Mouse (Mus musculus) ovary, postnatal 36 days (tissue): ENCODE results near the gene Ddx54.

Experiments
- DNase-seq: peaks from one replicate; pipeline ENCODE4 v3.0.0; 2022; ENCODE audit warnings: low spot score, mixed read lengths

The Ddx54 gene

DNA sequence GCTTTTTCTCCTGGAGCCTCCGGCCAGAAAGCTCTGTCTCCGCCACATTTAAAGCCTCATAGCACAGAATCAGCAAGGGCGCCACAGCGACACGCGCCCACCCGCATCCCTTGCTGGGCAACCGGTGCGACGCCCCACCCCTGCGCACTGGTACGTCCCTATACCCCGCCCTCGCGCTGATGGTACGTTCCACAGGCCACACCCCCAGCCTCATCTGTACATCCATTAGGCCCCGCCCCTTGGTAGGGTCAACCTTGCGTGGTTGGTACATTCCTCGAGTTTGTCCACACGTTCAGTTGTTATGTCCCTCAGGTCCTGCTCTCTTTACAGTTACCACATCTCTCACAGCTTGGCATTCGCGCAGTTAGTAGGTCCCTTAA is at the start of gene Ddx54, which contains the start of gene Rita1:
Ddx54 (plus strand) TSS at position 298 of the 380 bp plus-strand sequence.
Rita1 (minus strand) TSS at position 148 of the 380 bp plus-strand sequence.
- DNase-seq, result peak; percentile 96

DNA sequence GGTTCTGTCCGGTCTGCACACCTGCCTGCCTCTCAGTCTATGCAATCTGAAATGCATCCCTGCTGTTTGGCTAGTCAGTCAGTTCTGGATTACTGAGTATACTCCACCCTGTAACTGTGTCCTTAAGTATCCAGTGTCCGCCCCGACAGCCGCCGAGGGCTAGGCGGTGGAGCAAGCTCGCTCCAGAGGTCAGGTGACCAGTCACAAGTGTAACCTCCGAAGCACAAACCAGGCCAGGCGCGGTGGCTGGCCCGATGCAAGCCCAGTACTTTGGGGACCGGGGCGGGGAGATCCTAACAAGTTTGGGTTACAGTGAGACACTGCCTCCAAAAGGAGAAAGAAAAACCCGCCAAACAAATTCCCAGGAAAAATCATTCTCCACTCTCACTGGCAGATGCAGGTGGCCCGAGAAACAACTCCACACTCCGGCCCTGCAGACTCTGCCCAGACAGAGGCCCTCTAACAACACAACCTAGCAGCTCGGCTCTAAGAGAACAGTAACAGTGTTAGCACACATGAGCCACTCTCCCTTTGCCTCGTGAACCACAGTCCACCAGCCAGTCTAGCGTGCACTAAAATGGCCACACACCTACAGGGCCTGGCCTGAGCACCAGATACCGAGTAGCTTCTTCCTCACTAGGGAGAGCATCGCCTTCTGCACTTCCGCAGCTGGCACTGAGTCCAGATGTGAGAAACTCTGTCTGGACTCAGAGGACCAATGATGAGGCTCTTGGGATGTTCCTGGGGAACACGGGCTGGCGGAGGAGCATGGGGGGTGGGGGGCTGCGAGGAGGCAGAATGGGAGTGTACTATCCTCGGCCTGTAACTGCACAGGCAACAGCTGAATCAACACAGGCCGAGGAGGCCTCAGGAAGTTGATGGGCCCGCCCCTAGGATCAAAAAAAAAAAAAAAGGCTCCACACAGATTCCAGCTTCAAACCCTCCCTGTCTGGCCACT is 49.3 kb upstream of the Ddx54 start:
- DNase-seq, result no peak

DNA sequence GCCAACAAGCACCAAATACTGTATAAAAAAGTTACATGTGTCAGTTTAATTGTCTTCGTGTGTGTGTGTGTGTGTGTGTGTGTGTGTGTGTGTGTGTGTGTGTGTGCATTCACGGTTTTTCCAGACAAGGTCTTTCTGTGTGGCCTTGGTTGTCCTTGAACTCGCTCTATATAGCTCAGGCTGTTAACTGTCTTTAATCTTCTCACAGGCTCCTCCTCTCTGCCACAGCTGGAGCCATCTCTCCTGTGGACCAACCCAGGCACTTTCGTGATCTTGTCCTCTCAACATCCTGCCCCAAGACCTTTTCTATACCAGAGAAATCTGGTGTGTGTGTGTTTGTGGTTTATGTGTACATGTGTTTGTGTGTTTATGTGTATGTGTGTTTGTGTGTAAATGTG is 48.6 kb upstream of the Ddx54 start:
- DNase-seq, result no peak

DNA sequence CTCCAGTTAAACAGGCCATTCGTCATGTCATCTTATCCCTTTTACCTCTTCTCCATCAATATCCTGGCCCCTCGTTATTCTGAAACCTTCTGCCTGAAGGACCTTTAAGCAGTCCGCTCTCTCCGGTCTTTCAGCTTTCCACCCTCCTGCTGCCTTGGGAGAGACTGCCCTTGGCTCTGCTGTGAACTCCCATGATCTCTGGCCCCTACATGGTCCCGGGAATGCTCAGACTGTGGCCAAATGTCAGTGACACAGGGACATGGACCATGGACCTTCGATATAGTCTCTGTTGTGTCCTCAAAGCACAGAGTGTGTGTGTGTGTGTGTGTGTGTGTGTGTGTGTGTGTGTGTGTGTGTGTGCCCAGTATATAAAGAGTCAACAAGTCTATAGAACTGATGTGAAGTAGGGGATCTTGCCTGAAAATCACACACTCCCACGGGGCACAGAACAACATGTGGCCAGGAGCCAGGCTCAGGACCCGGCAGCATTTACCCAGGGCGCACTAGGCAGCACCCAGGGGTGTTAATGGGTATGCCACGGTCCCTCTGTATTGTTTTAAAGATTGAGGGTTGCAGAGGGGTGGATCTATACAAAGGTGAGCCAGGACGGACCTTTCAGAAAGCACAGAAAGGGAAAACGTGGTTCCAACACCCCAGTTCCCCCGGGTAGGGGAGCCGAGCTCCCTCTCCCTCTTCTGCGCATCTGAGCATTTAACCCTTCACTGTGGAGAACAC is 47.2 kb upstream of the Ddx54 start:
- no peak for DNase-seq

DNA sequence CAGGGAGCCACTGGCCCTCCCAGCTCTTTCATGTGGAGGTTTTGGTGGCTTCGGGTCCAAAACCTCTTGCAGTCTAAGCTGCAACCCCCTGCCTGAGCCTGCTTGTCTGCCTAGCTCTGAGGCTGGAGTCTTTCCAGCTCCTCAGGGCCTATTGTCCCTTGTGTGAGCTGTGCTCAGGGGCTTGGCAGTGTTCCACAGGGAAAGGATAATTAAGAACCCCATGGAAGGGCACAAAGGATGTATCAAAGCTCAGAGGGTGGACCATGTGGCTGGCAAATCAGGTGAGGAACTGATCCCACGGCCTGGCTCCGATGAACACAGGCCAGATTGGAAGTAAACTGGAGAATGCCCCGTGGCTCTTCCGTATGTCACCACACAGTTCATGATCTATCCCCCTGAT is 46.4 kb upstream of the Ddx54 start:
- no peak for DNase-seq

DNA sequence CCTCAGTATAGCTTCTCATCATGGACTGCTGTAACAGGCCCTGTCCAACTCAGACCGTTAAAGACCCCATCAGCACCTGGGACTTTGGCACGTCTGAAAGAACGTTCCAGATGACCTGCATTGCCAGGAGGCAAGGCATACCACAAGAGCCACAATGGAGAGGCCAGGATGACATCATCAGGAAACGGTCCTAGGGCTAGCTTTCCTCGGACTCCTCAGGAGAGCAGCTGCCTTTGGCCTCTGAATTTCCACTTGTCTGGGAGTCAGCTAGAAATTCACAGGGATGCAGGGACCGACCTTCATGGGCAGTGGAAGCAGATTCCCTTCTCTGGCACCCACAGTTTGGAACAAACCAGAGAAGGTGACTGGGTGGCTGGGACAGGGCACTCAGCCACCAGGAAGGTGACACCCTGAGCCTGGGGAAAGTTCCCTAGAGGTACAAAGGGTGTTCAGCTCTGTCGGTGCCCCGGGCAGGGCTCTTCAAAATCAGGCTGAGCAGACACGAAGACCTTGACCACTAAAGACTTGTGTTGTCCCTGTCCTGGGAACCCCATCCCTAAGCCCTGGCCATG is 45.8 kb upstream of the Ddx54 start:
- DNase-seq, result no peak

DNA sequence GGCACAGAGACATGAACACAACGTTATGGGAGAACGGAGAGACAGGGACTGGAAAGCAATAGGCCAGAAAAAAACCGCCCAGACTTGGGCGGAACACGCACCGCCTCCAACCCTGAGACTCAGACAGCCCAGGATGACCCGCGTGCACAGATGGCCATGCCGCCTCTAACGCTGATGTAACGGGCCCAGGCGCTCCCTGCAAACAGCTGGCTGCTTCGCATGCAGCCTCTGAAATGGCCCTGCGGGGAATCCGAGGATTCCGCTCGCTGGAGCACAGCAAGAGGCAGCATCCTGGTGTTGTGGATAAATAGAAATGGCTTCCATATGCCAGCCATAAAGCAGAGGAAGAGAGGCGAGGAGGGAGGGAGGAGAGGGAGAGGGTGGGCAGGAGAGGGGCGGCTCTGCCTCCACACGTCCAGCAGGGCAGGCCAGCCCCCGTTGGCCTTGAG is 45.3 kb upstream of the Ddx54 start:
- DNase-seq, result peak; percentile 67

DNA sequence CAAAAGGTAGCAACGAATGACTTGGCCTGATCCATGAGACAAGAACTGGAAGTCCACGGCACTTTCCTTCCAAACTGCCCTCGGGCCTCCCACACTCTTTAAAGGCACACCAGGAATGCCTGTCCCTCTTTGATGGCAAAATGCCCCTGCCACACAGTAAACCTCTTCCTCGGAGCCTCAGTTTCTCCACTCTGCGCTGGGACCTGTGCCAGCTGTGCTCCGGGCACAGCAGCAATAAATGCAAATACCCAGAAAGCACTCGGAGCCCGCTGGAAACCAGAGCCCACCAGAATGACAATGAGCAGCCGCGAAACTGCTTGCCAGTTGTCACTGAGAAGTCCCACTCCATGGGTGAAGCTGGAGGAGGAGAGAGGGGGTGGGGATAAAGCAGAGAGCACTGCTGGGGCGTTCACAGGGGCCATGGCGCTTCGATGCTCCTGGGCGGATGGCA is 44.8 kb upstream of the Ddx54 start:
- no peak for DNase-seq

DNA sequence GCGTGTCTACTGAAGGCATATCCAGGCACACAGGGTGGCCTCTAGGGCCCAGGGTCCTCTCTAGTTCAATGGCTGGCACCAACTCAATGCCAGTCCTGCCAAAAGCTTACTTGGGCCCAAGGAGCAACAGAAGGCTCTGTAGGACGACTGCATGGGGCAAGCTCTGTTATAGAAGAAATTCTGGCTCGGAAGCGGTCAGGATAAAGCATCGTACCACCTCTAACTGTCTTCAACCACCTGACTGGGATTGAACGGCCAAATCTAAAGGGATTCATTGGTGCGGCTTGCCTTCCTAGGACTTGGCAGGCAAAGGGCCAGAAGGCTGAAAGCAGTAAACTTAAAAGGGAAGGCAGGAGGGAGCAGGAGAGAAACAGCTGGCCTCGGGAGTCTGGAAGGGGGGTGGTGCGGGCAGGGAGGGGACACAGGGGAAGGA is 44.2 kb upstream of the Ddx54 start:
- DNase-seq, result no peak

DNA sequence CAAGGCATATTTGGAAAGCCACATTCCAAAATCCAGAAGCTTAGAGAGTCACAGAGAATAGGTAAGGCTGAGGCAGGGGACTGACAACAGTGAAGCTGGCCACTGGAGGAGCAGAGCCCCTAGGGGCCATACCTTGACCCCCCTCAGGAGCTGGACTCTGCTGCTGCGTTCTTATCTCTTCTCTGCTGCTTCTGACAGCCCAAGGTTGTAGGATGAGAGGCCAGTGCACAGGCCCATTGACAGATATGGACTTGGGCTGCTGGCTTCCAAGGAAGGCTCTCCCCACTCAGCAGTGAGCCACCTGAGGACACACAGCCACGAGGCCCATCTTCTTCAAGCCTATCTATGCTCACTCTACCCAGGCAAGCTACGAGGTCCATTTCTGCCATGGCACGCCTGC is 43.6 kb upstream of the Ddx54 start:
- DNase-seq, result no peak

DNA sequence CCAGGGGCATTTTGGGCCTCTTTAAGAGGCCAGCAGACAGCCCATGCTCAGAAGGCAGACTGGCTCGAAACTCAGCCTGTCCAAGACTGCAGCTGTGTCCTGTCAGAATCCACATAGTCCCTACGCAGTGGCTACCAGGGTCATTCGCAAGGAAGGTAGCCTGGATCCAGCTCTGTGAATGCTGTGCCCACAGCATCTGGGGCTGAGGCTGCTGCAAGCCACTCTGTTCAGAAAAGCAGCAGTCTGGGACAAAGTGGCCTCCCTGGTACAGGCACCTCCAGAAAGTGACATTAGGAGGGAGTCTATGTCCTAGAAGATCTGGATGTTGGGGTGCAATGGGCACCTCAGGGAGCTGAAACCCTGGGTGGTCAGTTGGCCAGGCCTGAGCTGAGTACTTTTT is 42.7 kb upstream of the Ddx54 start:
- no peak for DNase-seq

DNA sequence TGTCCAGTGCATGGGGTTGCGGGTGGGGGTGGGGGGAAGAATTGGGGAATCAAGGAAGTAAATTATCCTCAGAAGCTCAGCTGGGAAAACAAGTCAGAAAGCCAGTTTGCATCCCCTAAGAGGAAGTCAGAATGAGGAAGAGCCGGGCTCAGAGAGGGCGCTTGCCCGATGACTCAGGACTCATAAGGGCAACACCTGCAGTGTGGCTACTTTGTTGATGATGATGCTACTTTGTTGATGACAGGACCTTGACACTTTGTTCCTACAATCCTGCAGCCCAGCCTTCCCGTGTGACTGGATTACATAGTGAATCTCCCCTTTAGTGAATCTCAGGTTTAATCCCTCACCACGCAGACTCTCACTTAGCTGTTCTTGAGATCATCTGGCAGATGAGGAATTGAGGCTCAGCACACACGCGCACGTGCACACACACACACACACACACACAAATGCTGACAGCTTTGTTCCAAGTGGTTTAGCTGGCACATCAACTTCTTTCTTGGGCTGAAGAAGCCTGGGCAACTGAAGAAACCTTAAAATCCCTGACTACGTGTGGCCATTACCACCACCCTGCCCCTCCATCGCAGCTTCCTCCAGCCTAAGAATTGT is 42.1 kb upstream of the Ddx54 start:
- DNase-seq, result no peak

DNA sequence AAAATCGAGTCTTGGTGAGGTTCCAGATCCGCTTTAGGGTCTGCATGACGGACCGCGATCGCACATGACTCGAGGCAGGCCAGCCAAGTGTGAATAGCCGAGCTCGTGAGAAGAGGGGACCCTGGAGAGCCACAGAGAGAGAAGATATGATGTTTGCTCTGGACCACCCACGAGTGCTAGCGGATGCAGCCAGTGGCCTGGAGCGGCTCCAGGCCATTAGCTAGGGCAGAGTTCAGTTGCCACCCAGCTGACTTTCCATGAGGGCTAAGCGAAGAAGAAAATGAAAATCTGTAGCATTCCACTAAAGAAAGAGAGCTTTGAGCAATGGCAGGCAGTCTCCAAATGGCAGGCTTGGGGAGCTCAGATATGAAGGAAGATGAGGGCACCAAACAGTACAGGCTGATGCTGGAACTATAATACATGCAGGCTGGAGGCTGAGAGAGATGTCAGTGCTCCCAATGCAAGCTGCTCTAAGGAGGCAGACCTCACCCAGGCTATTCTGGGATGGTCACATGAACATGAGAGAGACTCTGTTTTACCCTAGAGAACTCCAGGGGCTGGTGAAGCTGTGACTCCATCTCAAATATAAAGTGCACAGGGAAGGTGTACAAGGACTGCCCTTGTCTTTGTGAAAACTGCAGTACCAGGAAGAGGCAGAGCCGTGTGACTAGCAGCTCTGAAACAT is 41.3 kb upstream of the Ddx54 start:
- no peak for DNase-seq

DNA sequence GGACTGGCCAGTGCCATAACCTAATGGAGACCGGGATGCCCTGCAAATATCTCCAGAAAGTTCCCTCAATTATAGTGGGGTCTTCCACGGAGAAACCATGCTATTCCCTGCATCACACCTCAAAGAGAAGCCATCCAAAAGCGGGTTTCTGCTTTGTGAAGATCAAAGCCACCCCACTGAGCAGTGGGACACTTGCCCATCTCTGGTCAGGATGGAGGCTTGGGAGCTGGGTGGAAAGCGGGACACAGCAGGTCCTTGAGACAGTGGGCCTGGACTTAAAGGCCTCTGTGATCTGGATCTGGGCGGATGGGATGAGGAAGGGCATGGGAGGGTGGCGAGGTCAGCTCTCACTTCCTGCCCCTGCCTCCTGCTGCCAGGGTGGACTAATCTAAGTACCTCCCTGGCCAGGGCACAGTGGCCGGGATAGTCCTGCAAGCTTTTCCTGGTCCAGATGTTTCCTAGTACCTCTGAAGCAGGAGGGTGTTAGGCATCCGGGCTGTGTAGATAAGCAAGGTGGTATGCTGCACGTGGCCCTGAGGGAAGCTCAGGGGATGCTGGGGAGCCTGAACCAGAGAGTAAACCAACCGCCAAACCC is 38.0 kb upstream of the Ddx54 start:
- DNase-seq, result no peak

DNA sequence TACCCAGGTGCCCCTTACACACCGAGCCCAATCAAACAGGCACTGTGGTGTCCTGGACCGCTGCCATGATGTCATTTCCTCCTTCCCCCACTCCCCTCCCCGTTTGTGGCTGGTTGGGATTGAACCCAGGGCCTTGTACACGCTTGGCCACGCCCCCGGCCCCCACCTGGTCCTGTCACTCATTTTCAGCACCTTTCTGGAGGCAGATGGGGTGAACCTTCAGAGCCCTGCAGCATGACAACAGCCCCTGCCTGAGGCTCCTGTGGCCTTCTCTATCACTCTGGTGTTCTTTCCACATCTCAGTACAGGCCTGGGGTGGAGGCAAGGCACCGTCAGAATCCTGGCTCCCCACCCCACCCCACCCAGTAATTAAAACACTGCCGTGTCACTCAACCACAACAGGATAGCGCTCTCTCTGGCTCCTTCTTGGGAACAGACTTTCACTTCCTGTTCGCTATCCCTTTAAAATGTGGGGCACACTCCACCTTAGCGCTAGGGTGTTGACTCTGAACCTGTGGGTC is 35.7 kb upstream of the Ddx54 start:
- DNase-seq, result no peak

DNA sequence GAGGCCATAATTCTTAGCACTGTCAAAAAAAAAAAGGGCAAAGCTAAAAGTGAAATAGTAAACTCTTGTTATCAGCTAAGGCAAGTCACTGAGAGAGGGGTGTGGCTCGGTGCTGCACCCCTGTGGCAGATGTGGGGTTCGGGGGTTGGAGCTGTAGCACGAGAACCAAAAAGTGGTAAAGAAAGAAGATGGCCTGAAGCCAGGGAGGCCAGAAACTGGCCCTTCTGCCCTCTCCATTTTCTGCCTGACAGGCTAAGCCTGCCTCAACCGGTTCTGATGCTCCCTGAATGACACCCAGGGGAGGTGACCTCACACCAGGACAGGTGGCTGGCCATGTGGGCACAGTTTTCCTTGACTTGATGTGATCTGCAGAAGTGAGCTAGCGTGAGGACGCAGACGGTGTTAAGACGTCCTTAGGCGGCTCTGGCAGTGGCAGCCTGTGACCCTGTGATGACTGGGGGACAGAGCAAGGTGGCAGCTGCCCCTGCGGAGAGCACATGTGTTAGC is 34.6 kb upstream of the Ddx54 start:
- DNase-seq, result no peak

DNA sequence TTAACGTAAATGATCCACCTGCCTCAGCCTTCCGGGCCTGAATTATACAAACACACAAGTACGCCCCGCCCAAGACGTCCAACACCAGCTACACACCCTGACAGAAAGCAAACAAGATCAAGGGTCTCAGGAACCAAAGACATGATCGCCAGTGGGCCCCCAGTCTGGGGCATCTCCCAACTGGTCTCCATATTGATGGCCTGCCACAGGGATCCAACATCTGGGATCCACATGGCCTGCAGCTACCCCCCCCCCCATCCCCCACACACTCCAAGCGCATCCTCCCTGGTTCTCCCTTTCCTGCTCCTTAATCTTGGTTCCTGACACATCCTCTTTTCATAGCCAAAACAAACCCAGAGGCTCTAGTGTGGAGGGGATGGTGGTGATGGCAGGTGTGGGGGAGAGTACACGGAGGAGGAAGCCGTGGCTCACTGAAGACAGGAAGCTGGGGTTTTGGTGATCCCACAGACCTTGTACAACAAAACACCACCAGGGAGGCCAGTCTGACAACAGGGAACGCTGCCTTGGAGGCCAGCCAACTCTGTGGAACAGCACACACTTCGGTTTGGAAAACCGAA is 33.9 kb upstream of the Ddx54 start:
- DNase-seq, result peak; percentile 73

DNA sequence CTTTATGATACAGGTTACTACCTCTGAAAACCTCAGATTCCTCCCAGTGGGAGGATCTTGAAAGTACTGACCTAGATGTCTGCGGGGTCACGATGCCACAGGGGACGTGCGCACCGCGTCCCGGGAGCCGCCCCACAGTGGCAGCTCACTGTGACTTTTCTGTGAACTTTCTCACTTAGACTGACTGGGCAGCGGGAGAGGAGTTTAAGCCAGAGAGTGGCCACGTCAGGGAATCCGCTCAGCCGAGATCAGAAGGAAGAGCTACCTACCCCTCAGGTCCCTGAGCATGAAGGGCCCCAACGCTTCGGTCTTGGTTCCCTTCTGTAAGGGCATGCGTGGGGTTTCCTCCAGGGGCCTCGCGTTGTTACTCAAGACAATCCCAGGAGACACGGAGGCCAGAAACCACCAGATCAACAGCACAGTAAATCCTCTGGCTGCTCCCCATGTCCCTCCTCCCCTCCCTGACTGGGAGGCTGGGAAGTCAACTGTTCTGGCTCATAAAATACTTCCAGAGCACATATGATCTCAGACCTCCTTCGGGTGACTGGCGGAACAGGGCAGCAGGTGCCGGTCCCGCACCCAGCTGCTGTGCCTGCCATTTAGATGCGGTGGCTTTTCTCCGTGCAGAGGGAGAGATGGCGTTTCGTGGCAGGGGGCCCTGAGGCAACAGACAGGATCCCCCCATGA is 33.2 kb upstream of the Ddx54 start:
- DNase-seq, result peak; percentile 51

DNA sequence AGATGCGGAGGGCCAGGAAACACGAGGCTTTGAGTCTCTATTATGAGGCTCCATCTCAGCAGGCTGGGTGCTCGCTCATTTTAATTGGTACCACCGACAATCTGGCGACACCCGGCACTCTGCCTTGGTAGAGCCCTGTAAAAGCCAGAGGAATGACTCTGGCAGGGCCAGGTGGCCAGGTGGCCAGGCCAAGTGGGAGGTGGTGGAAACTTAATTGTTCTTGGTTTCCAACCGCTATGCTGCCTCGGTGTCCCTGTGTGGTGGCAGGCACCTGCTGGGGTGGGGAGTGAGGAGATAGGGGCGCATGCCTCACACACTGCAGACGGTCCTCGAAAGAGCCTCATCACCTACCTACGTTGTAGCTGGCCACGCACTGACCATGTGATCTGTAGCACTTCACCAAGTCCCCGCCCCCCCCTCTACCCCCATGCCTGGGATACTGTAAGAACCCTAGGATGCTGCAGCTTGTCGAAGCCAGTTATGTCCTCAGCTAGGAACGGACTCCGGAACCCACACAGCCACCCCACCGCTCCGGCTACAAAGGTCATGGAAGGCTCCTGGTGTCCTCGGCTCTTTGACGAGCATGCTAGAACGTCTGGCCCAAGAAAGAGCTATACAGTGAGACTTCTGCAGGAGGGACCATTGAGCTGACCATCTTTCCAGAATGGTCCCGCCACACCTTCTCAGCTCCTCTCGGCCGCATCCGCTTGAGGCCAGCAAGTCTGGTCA is 32.5 kb upstream of the Ddx54 start:
- no peak for DNase-seq
